Mouse (Mus musculus): Measurements from ENCODE around the gene Coq3. TPM values are rescaled to one million over a fixed set of nuclear protein-coding genes. Genes with fewer than 3 reads are reported as not detected.

The Coq3 gene
- polyA plus RNA-seq, 1 experiment from 2014 or later = 13.1 TPM

DNA sequence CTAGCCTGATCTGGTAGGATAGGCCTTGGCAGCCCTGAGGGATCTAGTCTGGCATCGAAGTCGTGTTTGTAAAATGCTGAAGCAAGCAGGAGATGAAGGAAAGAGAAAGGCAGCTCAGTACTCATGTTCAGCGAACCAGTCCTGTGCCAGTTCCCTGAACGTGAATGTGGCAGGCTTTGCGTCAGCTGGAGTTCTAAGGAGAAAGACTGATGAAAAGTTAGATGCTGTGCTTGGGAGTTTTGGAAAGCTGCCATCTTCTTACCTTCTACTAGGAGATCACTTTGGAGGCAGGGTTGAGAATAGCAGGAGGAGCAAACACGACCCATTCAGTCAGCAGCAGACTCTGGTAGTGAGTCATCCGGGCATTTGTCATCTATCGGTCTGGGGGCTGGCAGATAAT, 6.4 kb downstream of the Coq3 start:
- Histone ChIP-seq H3K4me1 (replicated peaks; ENCODE audit: control insufficient read depth, insufficient read depth, low read length) (no peaks in the 10 kb centered on the region), H3K27me3 (ENCODE audit: control insufficient read depth, insufficient read depth, low read length) (no peaks in the 10 kb centered on the region), H3K36me3 (ENCODE audit: control insufficient read depth, insufficient read depth, low read length) (no peaks in the 10 kb centered on the region), H3K4me3 (ENCODE audit: low read depth, low read length) (no peak overlapping the region), H3K9me3 (ENCODE audit: control insufficient read depth, low read length) (no peaks in the 10 kb centered on the region), H3K27ac (ENCODE audit: low read depth, low read length) (no peak overlapping the region), H3K9ac (ENCODE audit: low read length) (no peak overlapping the region), H3K4me2 (ENCODE audit: low read depth, low read length, severe bottlenecking) (no peak overlapping the region)
- 90% methylated on average over 8 of the region's 8 CpGs for WGBS
- ATAC-seq (replicated peaks; ENCODE audit: low FRiP score) (no peak), DNase-seq (ENCODE audit: low spot score) (no peak)

GRCm38 (mm10) chr4:21930971-21931771, 51.7 kb downstream of the Coq3 start, which contains the start of gene Faxc:
Gene Faxc, plus strand, starts transcription at chr4:21931329.
- Histone ChIP-seq H3K4me2 (ENCODE audit: low read depth, low read length, severe bottlenecking) (peak within 1 kb of the TSS; percentile 71), H3K9ac (ENCODE audit: low read length) (peak within 1 kb of the TSS; percentile 85), H3K27me3 (ENCODE audit: control insufficient read depth, insufficient read depth, low read length) (no peaks in the 10 kb centered on the region), H3K27ac (ENCODE audit: low read depth, low read length) (peak within 1 kb of the TSS; percentile 32; the same call in 1 of the 2 replicates), H3K4me3 (ENCODE audit: low read depth, low read length) (peak within 1 kb of the TSS; percentile 54), H3K4me1 (replicated peaks; ENCODE audit: control insufficient read depth, insufficient read depth, low read length) (peaks cover 5% of the 10 kb centered on the region; the same call in 1 of the 2 replicates), H3K9me3 (ENCODE audit: control insufficient read depth, low read length) (no peaks in the 10 kb centered on the region), H3K36me3 (ENCODE audit: control insufficient read depth, insufficient read depth, low read length) (no peaks in the 10 kb centered on the region)
- ATAC-seq (replicated peaks; ENCODE audit: low FRiP score) (peak; percentile 91), DNase-seq (ENCODE audit: low spot score) (peak; percentile 84)
- WGBS = under 1% methylated on average over 82 of the region's 83 CpGs

- WGBS = 16% methylated on average over 23 of the region's 23 CpGs
- Histone ChIP-seq H3K4me2 (ENCODE audit: low read depth, low read length, severe bottlenecking) (peak overlapping the region; percentile 71), H3K27me3 (ENCODE audit: control insufficient read depth, insufficient read depth, low read length) (no peaks in the 10 kb centered on the region), H3K4me1 (replicated peaks; ENCODE audit: control insufficient read depth, insufficient read depth, low read length) (peaks cover 5% of the 10 kb centered on the region; the same call in 1 of the 2 replicates), H3K9ac (ENCODE audit: low read length) (peak overlapping the region; percentile 85), H3K36me3 (ENCODE audit: control insufficient read depth, insufficient read depth, low read length) (no peaks in the 10 kb centered on the region), H3K4me3 (ENCODE audit: low read depth, low read length) (peak overlapping the region; percentile 54), H3K9me3 (ENCODE audit: control insufficient read depth, low read length) (no peaks in the 10 kb centered on the region), H3K27ac (ENCODE audit: low read depth, low read length) (peak overlapping the region; percentile 32; the same call in 1 of the 2 replicates)
- DNase-seq (ENCODE audit: low spot score) (no peak), ATAC-seq (replicated peaks; ENCODE audit: low FRiP score) (peak; percentile 51)
Measured at GRCm38 (mm10) chr4:21931772-21932630, 52.5 kb downstream of the Coq3 start.

- ATAC-seq (replicated peaks; ENCODE audit: low FRiP score) = no peak
- no peak overlapping the region for H3K4me2 ChIP-seq (ENCODE audit: low read depth, low read length, severe bottlenecking)
- no peaks in the 10 kb centered on the region for H3K9me3 ChIP-seq (ENCODE audit: control insufficient read depth, low read length)
- no peak for DNase-seq (ENCODE audit: low spot score)
- H3K36me3 ChIP-seq (ENCODE audit: control insufficient read depth, insufficient read depth, low read length) = no peaks in the 10 kb centered on the region
- H3K27ac ChIP-seq (ENCODE audit: low read depth, low read length) = no peak overlapping the region
- H3K27me3 ChIP-seq (ENCODE audit: control insufficient read depth, insufficient read depth, low read length) = no peaks in the 10 kb centered on the region
- no peak overlapping the region for H3K9ac ChIP-seq (ENCODE audit: low read length)
- WGBS = 90% methylated on average over 2 of the region's 2 CpGs
- H3K4me3 ChIP-seq (ENCODE audit: low read depth, low read length) = no peak overlapping the region
- H3K4me1 ChIP-seq (replicated peaks; ENCODE audit: control insufficient read depth, insufficient read depth, low read length) = peaks cover 5% of the 10 kb centered on the region; the same call in 1 of the 2 replicates
Measured at GRCm38 (mm10) chr4:21935378-21935777, 55.9 kb downstream of the Coq3 start.

- H3K4me3 ChIP-seq (ENCODE audit: low read depth, low read length) = no peak overlapping the region
- H3K27ac ChIP-seq (ENCODE audit: low read depth, low read length) = no peak overlapping the region
- H3K9ac ChIP-seq (ENCODE audit: low read length) = no peak overlapping the region
- H3K9me3 ChIP-seq (ENCODE audit: control insufficient read depth, low read length) = no peaks in the 10 kb centered on the region
- H3K4me2 ChIP-seq (ENCODE audit: low read depth, low read length, severe bottlenecking) = no peak overlapping the region
- H3K4me1 ChIP-seq (replicated peaks; ENCODE audit: control insufficient read depth, insufficient read depth, low read length) = peaks cover 2% of the 10 kb centered on the region; the same call in 1 of the 2 replicates
- 94% methylated on average over 9 of the region's 9 CpGs for WGBS
- ATAC-seq (replicated peaks; ENCODE audit: low FRiP score) (no peak), DNase-seq (ENCODE audit: low spot score) (no peak)
- no peaks in the 10 kb centered on the region for H3K27me3 ChIP-seq (ENCODE audit: control insufficient read depth, insufficient read depth, low read length)
- H3K36me3 ChIP-seq (ENCODE audit: control insufficient read depth, insufficient read depth, low read length) = no peaks in the 10 kb centered on the region
Measured at GRCm38 (mm10) chr4:21936424-21936823, 57.0 kb downstream of the Coq3 start.

DNA sequence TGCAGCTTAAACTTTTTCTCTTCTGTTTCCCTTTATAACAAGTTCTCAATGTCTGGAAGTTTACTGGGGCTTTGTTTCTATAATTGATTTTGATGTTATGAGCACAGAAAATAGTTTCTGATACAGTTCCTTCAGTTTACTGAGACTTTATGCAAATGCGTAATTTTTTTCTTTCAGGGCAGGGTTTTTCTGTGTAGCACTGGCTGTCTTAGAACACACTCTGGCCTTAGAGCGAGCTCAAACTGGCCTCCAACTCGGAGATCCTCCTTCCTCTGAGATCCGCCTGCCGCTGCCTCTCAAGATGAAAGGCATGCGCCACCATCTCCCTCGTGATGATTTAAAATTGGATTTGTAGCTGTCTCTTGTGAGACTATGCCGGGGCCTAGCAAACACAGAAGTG, 58.4 kb downstream of the Coq3 start:
- ATAC-seq (replicated peaks; ENCODE audit: low FRiP score) = no peak
- H3K36me3 ChIP-seq (ENCODE audit: control insufficient read depth, insufficient read depth, low read length) = no peaks in the 10 kb centered on the region
- no peak overlapping the region for H3K27ac ChIP-seq (ENCODE audit: low read depth, low read length)
- H3K9ac ChIP-seq (ENCODE audit: low read length) = no peak overlapping the region
- H3K4me2 ChIP-seq (ENCODE audit: low read depth, low read length, severe bottlenecking) = no peak overlapping the region
- no peak for DNase-seq (ENCODE audit: low spot score)
- H3K4me3 ChIP-seq (ENCODE audit: low read depth, low read length) = no peak overlapping the region
- H3K27me3 ChIP-seq (ENCODE audit: control insufficient read depth, insufficient read depth, low read length) = no peaks in the 10 kb centered on the region
- WGBS = 87% methylated on average over 8 of the region's 8 CpGs
- H3K4me1 ChIP-seq (replicated peaks; ENCODE audit: control insufficient read depth, insufficient read depth, low read length) = no peaks in the 10 kb centered on the region
- H3K9me3 ChIP-seq (ENCODE audit: control insufficient read depth, low read length) = no peaks in the 10 kb centered on the region

DNA sequence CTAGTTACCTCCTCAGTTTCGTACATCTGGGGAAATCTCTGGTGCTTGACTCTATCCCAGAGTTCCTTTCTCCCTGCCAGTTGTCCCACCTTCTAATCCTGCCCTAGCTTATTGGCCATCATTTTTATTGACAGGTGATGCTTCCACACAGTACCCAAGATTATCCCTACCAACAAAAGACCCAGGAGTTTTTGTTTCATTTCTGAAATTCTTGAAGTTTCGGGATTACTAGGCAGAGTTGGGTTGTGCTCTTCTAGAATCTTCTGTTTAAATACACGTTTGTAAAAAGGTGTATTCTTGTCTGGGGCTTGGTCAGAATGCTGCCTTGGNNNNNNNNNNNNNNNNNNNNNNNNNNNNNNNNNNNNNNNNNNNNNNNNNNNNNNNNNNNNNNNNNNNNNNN, 65.2 kb downstream of the Coq3 start:
- WGBS = 90% methylated on average over 3 of the region's 3 CpGs
- H3K36me3 ChIP-seq (ENCODE audit: control insufficient read depth, insufficient read depth, low read length) = no peaks in the 10 kb centered on the region
- H3K4me3 ChIP-seq (ENCODE audit: low read depth, low read length) = no peak overlapping the region
- H3K9ac ChIP-seq (ENCODE audit: low read length) = no peak overlapping the region
- H3K4me1 ChIP-seq (replicated peaks; ENCODE audit: control insufficient read depth, insufficient read depth, low read length) = no peaks in the 10 kb centered on the region
- no peak for ATAC-seq (replicated peaks; ENCODE audit: low FRiP score)
- DNase-seq (ENCODE audit: low spot score) = no peak
- H3K27ac ChIP-seq (ENCODE audit: low read depth, low read length) = no peak overlapping the region
- H3K27me3 ChIP-seq (ENCODE audit: control insufficient read depth, insufficient read depth, low read length) = no peaks in the 10 kb centered on the region
- H3K4me2 ChIP-seq (ENCODE audit: low read depth, low read length, severe bottlenecking) = no peak overlapping the region
- H3K9me3 ChIP-seq (ENCODE audit: control insufficient read depth, low read length) = no peaks in the 10 kb centered on the region

- DNase-seq (ENCODE audit: low spot score) (no peak), ATAC-seq (replicated peaks; ENCODE audit: low FRiP score) (no peak)
- no peaks in the 10 kb centered on the region for H3K27me3 ChIP-seq (ENCODE audit: control insufficient read depth, insufficient read depth, low read length)
- H3K9ac ChIP-seq (ENCODE audit: low read length) = no peak overlapping the region
- no peak overlapping the region for H3K4me2 ChIP-seq (ENCODE audit: low read depth, low read length, severe bottlenecking)
- H3K36me3 ChIP-seq (ENCODE audit: control insufficient read depth, insufficient read depth, low read length) = peaks cover 4% of the 10 kb centered on the region; the same call in 1 of the 2 replicates
- 51% methylated on average over 6 of the region's 6 CpGs for WGBS
- H3K4me3 ChIP-seq (ENCODE audit: low read depth, low read length) = no peak overlapping the region
- no peaks in the 10 kb centered on the region for H3K4me1 ChIP-seq (replicated peaks; ENCODE audit: control insufficient read depth, insufficient read depth, low read length)
- H3K27ac ChIP-seq (ENCODE audit: low read depth, low read length) = no peak overlapping the region
- H3K9me3 ChIP-seq (ENCODE audit: control insufficient read depth, low read length) = no peaks in the 10 kb centered on the region
Measured at GRCm38 (mm10) chr4:21951444-21951843, 72.0 kb downstream of the Coq3 start.
